Mouse (Mus musculus): ENCODE measurements around the gene Atn1. TPM values are rescaled to one million over a fixed set of nuclear protein-coding genes. Genes with fewer than 3 reads are reported as not detected.

The Atn1 gene
- total RNA-seq, 2 experiments from 2014 or later, result 161 to 181 TPM

GRCm38 (mm10) chr6:124716864-124717490, 39.3 kb downstream of the Atn1 start:
- no peak for DNase-seq (ENCODE audit: low spot score in 2 of 2)

GRCm38 (mm10) chr6:124712918-124713317, 43.4 kb downstream of the Atn1 start:
- no peak for DNase-seq (ENCODE audit: low spot score in 2 of 2)

- peak; percentile 96 to 98 for DNase-seq (ENCODE audit: low spot score in 2 of 2)
Observed at GRCm38 (mm10) chr6:124711824-124712782, 44.2 kb downstream of the Atn1 start, which contains the start of the genes Emg1 and Phb2. Gene Emg1 (minus strand): TSS chr6:124712178. Gene Phb2 (plus strand): TSS chr6:124712336.

GRCm38 (mm10) chr6:124708289-124708889, 47.9 kb downstream of the Atn1 start:
- no peak for DNase-seq (ENCODE audit: low spot score in 2 of 2)

GRCm38 (mm10) chr6:124706061-124706627, 50.2 kb downstream of the Atn1 start:
- DNase-seq (ENCODE audit: low spot score in 2 of 2), result peak in 1 of 2 experiments; percentile 61

- DNase-seq (ENCODE audit: low spot score in 2 of 2), result no peak
Observed at GRCm38 (mm10) chr6:124704417-124704816, 51.9 kb downstream of the Atn1 start.

- DNase-seq (ENCODE audit: low spot score in 2 of 2), result no peak
Observed at GRCm38 (mm10) chr6:124703789-124704188, 52.5 kb downstream of the Atn1 start.

- DNase-seq (ENCODE audit: low spot score in 2 of 2), result peak in 1 of 2 experiments; percentile 85
Observed at GRCm38 (mm10) chr6:124702784-124703103, 53.6 kb downstream of the Atn1 start.

GRCm38 (mm10) chr6:124702102-124702783, 54.1 kb downstream of the Atn1 start:
- DNase-seq (ENCODE audit: low spot score in 2 of 2), result no peak

GRCm38 (mm10) chr6:124701338-124701737, 55.0 kb downstream of the Atn1 start:
- peak in 1 of 2 experiments; percentile 46 for DNase-seq (ENCODE audit: low spot score in 2 of 2)

- peak; percentile 54 to 75 for DNase-seq (ENCODE audit: low spot score in 2 of 2)
Observed at GRCm38 (mm10) chr6:124699962-124700610, 56.2 kb downstream of the Atn1 start.

GRCm38 (mm10) chr6:124699366-124699765, 57.0 kb downstream of the Atn1 start:
- DNase-seq (ENCODE audit: low spot score in 2 of 2), result no peak

GRCm38 (mm10) chr6:124698751-124699150, 57.6 kb downstream of the Atn1 start:
- no peak for DNase-seq (ENCODE audit: low spot score in 2 of 2)

GRCm38 (mm10) chr6:124696441-124697150, 59.7 kb downstream of the Atn1 start:
- no peak for DNase-seq (ENCODE audit: low spot score in 2 of 2)

- peak in 1 of 2 experiments; percentile 73 for DNase-seq (ENCODE audit: low spot score in 2 of 2)
Observed at GRCm38 (mm10) chr6:124694166-124694955, 62.0 kb downstream of the Atn1 start.

- no peak for DNase-seq (ENCODE audit: low spot score in 2 of 2)
Observed at GRCm38 (mm10) chr6:124693243-124693981, 62.9 kb downstream of the Atn1 start.

Measured in layer of hippocampus, adult 18-20 months (tissue).